Mouse (Mus musculus): Measurements from ENCODE around the gene Zkscan16. TPM values are rescaled to one million over a fixed set of nuclear protein-coding genes. Genes with fewer than 3 reads are reported as not detected.

Zkscan16 gene
- total RNA-seq, 2 experiments from 2014 or later, result 0.12 TPM

- intact Hi-C loops (cut with DNase I), result loop anchor here (5.0 kb wide), 1 partner anchor 728 kb away; no protein-coding TSS in a partner anchor
- DNase-seq, result no peak
Measured at GRCm38 (mm10) chr4:58995251-58995693, 51.8 kb downstream of the Zkscan16 start.

DNA sequence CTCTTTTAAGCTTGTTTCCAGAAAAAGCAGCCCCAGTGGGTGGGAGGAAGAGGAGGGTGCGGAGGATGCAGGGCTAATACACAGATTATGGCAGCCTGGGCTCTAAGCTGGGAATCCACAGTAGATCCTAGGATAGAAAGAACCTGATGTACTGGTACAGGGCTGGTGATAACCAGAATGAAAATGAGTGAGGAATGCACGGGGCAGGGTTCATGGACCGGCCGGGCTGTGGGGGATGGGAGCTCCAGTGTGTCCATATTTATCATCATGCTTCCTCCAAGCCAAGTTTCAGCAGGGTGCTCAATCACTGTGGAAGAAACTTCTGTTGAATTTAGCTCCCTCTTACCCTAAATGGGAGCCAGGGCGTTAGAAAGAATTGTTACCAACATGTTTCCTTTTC, 53.7 kb downstream of the Zkscan16 start:
- peak in 1 of 2 experiments; percentile 18 for DNase-seq
- intact Hi-C loops (cut with DNase I), result loop anchor here (5.0 kb wide), 1 partner anchor 730 kb away; no protein-coding TSS in a partner anchor

- intact Hi-C loops (cut with DNase I), result loop anchor here (1.0 to 5.0 kb wide), 2 partner anchors 13 to 731 kb away; no protein-coding TSS in a partner anchor
- DNase-seq, result no peak
Measured at GRCm38 (mm10) chr4:58998688-58999087, 55.3 kb downstream of the Zkscan16 start.

GRCm38 (mm10) chr4:58999686-59000085, 56.3 kb downstream of the Zkscan16 start:
- DNase-seq, result peak; percentile 79 to 86
- intact Hi-C loops (cut with DNase I), result loop anchor here (1.0 to 5.0 kb wide), 2 partner anchors 14 to 732 kb away; no protein-coding TSS in a partner anchor

GRCm38 (mm10) chr4:59000614-59001013, 57.2 kb downstream of the Zkscan16 start:
- intact Hi-C loops (cut with DNase I), result no loop called here
- DNase-seq, result peak; percentile 16 to 44

GRCm38 (mm10) chr4:59002948-59003805, 59.7 kb downstream of the Zkscan16 start, which contains the start of gene Gm20503:
Gene Gm20503, plus strand, starts transcription at chr4:59003210.
- DNase-seq, result peak; percentile 94
- intact Hi-C loops (cut with DNase I), result no loop called here

GRCm38 (mm10) chr4:59003806-59004200, 60.4 kb downstream of the Zkscan16 start:
- intact Hi-C loops (cut with DNase I), result loop anchor here (2.0 kb wide), 1 partner anchor 31 kb away; the partner anchor contains the start of gene Gng10
- peak in 1 of 2 experiments; percentile 30 for DNase-seq

DNA sequence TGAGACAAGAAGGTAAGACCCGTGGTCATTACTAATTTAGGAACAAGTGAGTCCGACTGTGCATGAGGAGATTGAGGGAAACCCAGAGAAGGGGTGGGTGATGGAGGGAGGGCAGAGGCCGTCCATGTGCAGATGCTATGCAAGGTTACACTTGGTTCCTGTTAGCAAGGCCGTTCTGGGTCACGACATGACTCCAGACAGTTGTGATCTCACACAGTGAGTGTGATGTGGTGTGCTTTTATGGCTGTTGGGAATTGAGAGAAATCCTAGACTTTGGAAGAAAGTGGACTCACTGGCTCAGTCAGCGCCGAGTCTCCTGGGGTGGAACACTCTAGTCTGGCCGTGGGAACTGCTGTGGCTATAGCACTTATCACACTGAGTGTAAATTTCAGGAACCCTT, 62.8 kb downstream of the Zkscan16 start:
- intact Hi-C loops (cut with DNase I), result no loop called here
- peak in 1 of 2 experiments; percentile 8 for DNase-seq

DNA sequence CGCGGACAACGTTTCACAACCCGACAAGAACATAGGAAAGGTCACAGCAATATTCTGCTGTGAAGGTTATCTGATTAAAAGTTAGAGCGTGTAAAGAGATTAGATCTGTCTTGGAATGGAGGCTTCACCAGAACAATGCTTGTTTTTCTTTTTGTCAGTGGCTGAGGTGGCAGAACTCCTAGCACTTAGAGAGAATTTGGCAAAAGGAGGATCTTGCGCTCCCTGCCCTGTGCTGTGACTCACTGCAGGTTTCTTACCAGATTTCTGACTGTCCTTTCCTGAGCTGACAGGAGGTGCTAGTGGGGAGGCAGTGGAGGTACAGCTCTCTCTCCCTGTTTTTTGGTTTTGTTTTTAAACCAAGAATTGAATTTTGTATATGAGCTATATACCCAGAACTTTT, 63.6 kb downstream of the Zkscan16 start:
- intact Hi-C loops (cut with DNase I), result no loop called here
- no peak for DNase-seq

Other genes with a start within 250 kb of the Zkscan16 start
- under 1 TPM in 1 of 2 experiments, not detected in 1; 0.36 TPM for gene Olfr267, start 155.9 kb upstream of the Zkscan16 start, total RNA-seq (2021)
- gene Ecpas, start 30.9 kb upstream of the Zkscan16 start, total RNA-seq (2021), result 100 to 1,000 TPM; 153 to 156 TPM
- gene Ptgr1, start 43.5 kb downstream of the Zkscan16 start, total RNA-seq (2021), result 1 to 10 TPM; 5.3 to 5.6 TPM
- 10 to 100 TPM; 15.9 to 18.2 TPM for gene Dnajc25, start 51.4 kb downstream of the Zkscan16 start, total RNA-seq (2021)
- gene Gm20503, start 59.6 kb downstream of the Zkscan16 start, total RNA-seq (2021), result 1 to 10 TPM; 3.7 TPM
- gene Gng10, start 91.5 kb downstream of the Zkscan16 start, total RNA-seq (2021), result 10 to 100 TPM; 32.1 to 32.9 TPM
- not detected for gene AI481877, start 195.4 kb downstream of the Zkscan16 start, total RNA-seq (2021)
- gene Ugcg, start 245.6 kb downstream of the Zkscan16 start, total RNA-seq (2021), result 10 to 100 TPM; 22.1 to 23.3 TPM